In genomic region chr2:90635085-90635723, GRCm38 (mm10) we compare ENCODE assay signal across 13 mouse cellular contexts. TPM values are rescaled to one million over a fixed set of nuclear protein-coding genes. Genes with fewer than 3 reads are reported as not detected.
DNase-seq lines count a peak whose midpoint lies in the region; ATAC-seq and TF ChIP-seq lines count a peak whose summit lies in the region.
"Had no signal": no experiment of that assay in that cellular context is flagged by ENCODE, and none has a peak within 500 bp of the region (broad histone marks: within the 10 kb centered on the region; RNA-seq: fewer than 3 reads in every experiment).

No protein-coding gene starts in this region.

- TF ChIP-seq POLR2A in heart, adult 2 months (IDR thresholded peaks at IDR 0.05; ENCODE audit: insufficient read depth, low read depth, low read length), result no peak

- DNase-seq in heart, adult 2 months, result peak in 1 of 2 experiments; percentile 53
- DNase-seq in heart, embryonic 10.5 days (ENCODE audit: low spot score), result no peak
- peak; percentile 58 for DNase-seq in CD4-positive, CD25-positive, alpha-beta regulatory T cell, adult 2 months (ENCODE audit: low read depth, low spot score)
- no peak for DNase-seq in adrenal gland, adult 8-10 months
- no peak for DNase-seq in left cerebral cortex, postnatal 14 days (ENCODE audit: low spot score in 2 of 2)
- DNase-seq: kidney, postnatal 25 days had no signal

- H3K9ac ChIP-seq in heart, adult 2 months (ENCODE audit: low read depth, low read length), result no peak overlapping the region
- no peak overlapping the region for H3K9ac ChIP-seq in lung, embryonic 15.5 days
- H3K9ac ChIP-seq: embryonic facial prominence, embryonic 13.5 days; limb, embryonic 12.5 days; neural tube, embryonic 15.5 days had no signal

- H3K9me3 ChIP-seq in heart, embryonic 10.5 days, result no peaks in the 10 kb centered on the region
- no peaks in the 10 kb centered on the region for H3K9me3 ChIP-seq in lung, embryonic 15.5 days
- H3K9me3 ChIP-seq: embryonic facial prominence, embryonic 13.5 days; limb, embryonic 12.5 days; neural tube, embryonic 15.5 days had no signal

- H3K36me3 ChIP-seq in heart, adult 2 months (ENCODE audit: control insufficient read depth, insufficient read depth, low read length), result no peaks in the 10 kb centered on the region
- no peaks in the 10 kb centered on the region for H3K36me3 ChIP-seq in heart, embryonic 10.5 days
- H3K36me3 ChIP-seq in lung, embryonic 15.5 days, result no peaks in the 10 kb centered on the region
- H3K36me3 ChIP-seq: embryonic facial prominence, embryonic 13.5 days; limb, embryonic 12.5 days; neural tube, embryonic 15.5 days had no signal

- intact Hi-C loops in heart, adult 2 months (cut with DNase I), result no loop called here
- intact Hi-C loops in left cerebral cortex, postnatal 14 days (cut with DNase I), result no loop called here

- TF ChIP-seq EP300 in heart, adult 2 months (IDR thresholded peaks at IDR 0.05; ENCODE audit: insufficient read depth, low read depth, low read length), result no peak

- H3K4me1 ChIP-seq in heart, adult 2 months (ENCODE audit: control insufficient read depth, insufficient read depth, low read length), result peaks cover 2% of the 10 kb centered on the region
- H3K4me1 ChIP-seq in heart, embryonic 10.5 days, result peaks cover 13% of the 10 kb centered on the region; the same call in 1 of the 2 replicates
- H3K4me1 ChIP-seq in lung, embryonic 15.5 days, result peaks cover 11% of the 10 kb centered on the region

- no peak for TF ChIP-seq CTCF in heart, adult 2 months (IDR thresholded peaks at IDR 0.05)

- no peak overlapping the region for H3K4me3 ChIP-seq in heart, adult 2 months
- no peak overlapping the region for H3K4me3 ChIP-seq in heart, embryonic 10.5 days
- no peak overlapping the region for H3K4me3 ChIP-seq in lung, embryonic 15.5 days
- H3K4me3 ChIP-seq: embryonic facial prominence, embryonic 13.5 days; limb, embryonic 12.5 days; neural tube, embryonic 15.5 days had no signal

- H3K79me2 ChIP-seq in heart, adult 2 months (replicated peaks; ENCODE audit: control insufficient read depth, insufficient read depth, low read length), result no peaks in the 10 kb centered on the region

- ATAC-seq in lung, embryonic 15.5 days (ENCODE audit: borderline replicate concordance, extremely low read depth, low FRiP score, low TSS enrichment), result peak; percentile 35; the same call in 1 of the 2 replicates
- ATAC-seq in neutrophil, adult 5-6 weeks (ENCODE audit: extremely low read depth, insufficient number of reproducible peaks, low FRiP score, poor library complexity, severe bottlenecking), result peak; percentile 47; the same call in 1 of the 2 replicates
- ATAC-seq in cerebellum, adult (ENCODE audit: insufficient number of reproducible peaks, low FRiP score, low TSS enrichment), result no peak

- 28% methylated on average over 7 of the region's 7 CpGs for WGBS in heart, adult 2 months
- WGBS in heart, embryonic 10.5 days, result 61% methylated on average over 7 of the region's 7 CpGs
- 44% methylated on average over 7 of the region's 7 CpGs for WGBS in lung, embryonic 15.5 days

- H3K27me3 ChIP-seq in heart, adult 2 months (ENCODE audit: control insufficient read depth, insufficient read depth, low read length), result no peaks in the 10 kb centered on the region
- no peaks in the 10 kb centered on the region for H3K27me3 ChIP-seq in heart, embryonic 10.5 days (ENCODE audit: insufficient read depth, poor library complexity, severe bottlenecking)
- no peaks in the 10 kb centered on the region for H3K27me3 ChIP-seq in lung, embryonic 15.5 days
- H3K27me3 ChIP-seq: embryonic facial prominence, embryonic 13.5 days; neural tube, embryonic 15.5 days had no signal

- H3K27ac ChIP-seq in heart, adult 2 months, result peak overlapping the region; percentile 32; the same call in 1 of the 2 replicates
- no peak overlapping the region for H3K27ac ChIP-seq in heart, embryonic 10.5 days
- peak overlapping the region; percentile 64 for H3K27ac ChIP-seq in lung, embryonic 15.5 days
- H3K27ac ChIP-seq: embryonic facial prominence, embryonic 13.5 days; limb, embryonic 12.5 days; neural tube, embryonic 15.5 days had no signal

- no peak overlapping the region for H3K4me2 ChIP-seq in lung, embryonic 15.5 days
- H3K4me2 ChIP-seq: embryonic facial prominence, embryonic 13.5 days; limb, embryonic 12.5 days; midbrain, embryonic 11.5 days; neural tube, embryonic 15.5 days had no signal

RNA-seq across cellular contexts. Expression of gene Nup160, which starts 41.8 kb away (rescaled TPM):
- total RNA-seq in heart, adult 2 months (2021), result 10 to 100 TPM; 12.9 to 13.9 TPM
- 5.2 and 9.8 TPM in 2 replicates for polyA plus RNA-seq in heart, adult 2 months (2012; rRNA removed)
- polyA plus RNA-seq in heart, embryonic 10.5 days (2016; fragmentation: Nextera tagmentation; extraction: Ambion mirVana), result 45.3 and 49.2 TPM in 2 replicates
- polyA plus RNA-seq in lung, embryonic 15.5 days (2015; fragmentation: Nextera tagmentation; extraction: Ambion mirVana), result 45.0 and 52.5 TPM in 2 replicates
- total RNA-seq in neutrophil, adult 5-6 weeks (2017), result 31.3 and 49.2 TPM in 2 replicates
- total RNA-seq in adrenal gland, adult 8-10 months (2022), result 10 to 100 TPM; 19.8 to 33.5 (median 23.4) TPM
- total RNA-seq in left cerebral cortex, postnatal 14 days (2021), result 10 to 100 TPM; 16.9 to 20.0 TPM

RNA-seq across cellular contexts. Expression of gene Ptprj, which starts 54.8 kb away (rescaled TPM):
- 10 to 100 TPM in 1 of 2 experiments, 1 to 10 TPM in 1; 7.4 to 10.5 TPM for total RNA-seq in heart, adult 2 months (2021)
- 3.7 and 4.8 TPM in 2 replicates for polyA plus RNA-seq in heart, adult 2 months (2012; rRNA removed)
- polyA plus RNA-seq in heart, embryonic 10.5 days (2016; fragmentation: Nextera tagmentation; extraction: Ambion mirVana), result 1.1 and 2.4 TPM in 2 replicates
- 3.4 TPM in 2 replicates for polyA plus RNA-seq in lung, embryonic 15.5 days (2015; fragmentation: Nextera tagmentation; extraction: Ambion mirVana)
- total RNA-seq in neutrophil, adult 5-6 weeks (2017), result 93.1 and 93.8 TPM in 2 replicates
- 10 to 100 TPM; 13.5 to 33.1 (median 23.3) TPM for total RNA-seq in adrenal gland, adult 8-10 months (2022)
- total RNA-seq in left cerebral cortex, postnatal 14 days (2021), result 100 to 1,000 TPM in 1 of 2 experiments, 10 to 100 TPM in 1; 91.2 to 111 TPM
